Mouse (Mus musculus): ENCODE measurements at regions not wholly inside any gene's neighbourhood (a gene's known extent, or its start where the extent isn't known, plus 50 kb on each side); places are given as distances from the start of the nearest gene placed in this dataset.
A peak's percentile ranks its signal among the peaks of the same experiment; 100 is the strongest.

DNA sequence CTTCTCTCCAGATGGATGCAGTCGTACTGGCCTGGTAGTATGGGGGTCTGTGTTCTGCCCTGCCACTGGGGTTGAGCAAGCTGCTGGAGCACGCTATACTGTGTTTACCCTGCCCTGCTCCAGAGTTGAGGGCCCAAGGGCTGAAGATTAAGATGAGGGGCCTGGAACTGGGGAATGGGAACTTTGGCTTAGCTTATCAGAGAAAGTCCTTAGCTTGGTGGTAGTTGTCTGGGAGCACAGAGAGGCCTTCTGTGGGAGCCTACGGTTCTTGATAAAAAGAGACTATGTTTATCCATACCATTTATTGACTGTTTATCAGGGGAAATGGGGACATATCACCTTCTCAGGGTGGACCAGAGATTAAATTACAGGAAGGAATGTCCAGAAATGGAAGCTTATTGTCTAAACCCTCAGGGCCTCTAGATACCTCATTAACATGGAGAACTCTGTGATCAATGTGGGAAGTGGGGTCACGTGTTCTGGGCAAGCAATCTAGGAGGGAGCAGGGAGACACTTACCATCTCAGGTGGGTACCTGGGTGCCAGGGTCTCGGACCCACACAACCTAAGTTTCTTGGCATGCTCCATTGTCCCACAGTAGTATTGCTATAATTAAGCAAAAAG is 58.7 kb downstream of the Mycn start:
- intact Hi-C loops (cut with DNase I), result no loop called here
- no peak for DNase-seq (ENCODE audit: extremely low spot score in 1 of 2, low spot score in 2 of 2)

DNA sequence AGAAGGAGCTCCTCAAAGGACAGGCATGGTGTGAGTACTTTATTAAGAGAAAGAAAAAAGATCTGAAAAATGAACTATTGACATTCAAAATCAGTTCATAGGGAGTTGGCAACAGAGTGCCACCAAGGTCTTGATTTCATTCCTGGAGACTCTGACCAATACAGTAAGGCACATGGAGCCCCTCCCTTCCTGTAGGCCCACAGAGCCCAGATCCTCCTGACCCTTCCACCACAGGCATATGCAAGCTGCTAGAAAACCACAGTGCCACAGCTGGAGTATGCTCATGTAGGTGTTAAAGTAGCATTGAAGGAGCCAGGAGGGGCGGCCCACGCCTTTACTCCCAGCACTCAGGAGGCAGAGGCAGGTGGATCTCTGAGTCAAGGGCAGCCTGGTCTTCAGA is 63.7 kb downstream of the Mycn start:
- intact Hi-C loops (cut with DNase I), result no loop called here
- no peak for DNase-seq (ENCODE audit: extremely low spot score in 1 of 2, low spot score in 2 of 2)

DNA sequence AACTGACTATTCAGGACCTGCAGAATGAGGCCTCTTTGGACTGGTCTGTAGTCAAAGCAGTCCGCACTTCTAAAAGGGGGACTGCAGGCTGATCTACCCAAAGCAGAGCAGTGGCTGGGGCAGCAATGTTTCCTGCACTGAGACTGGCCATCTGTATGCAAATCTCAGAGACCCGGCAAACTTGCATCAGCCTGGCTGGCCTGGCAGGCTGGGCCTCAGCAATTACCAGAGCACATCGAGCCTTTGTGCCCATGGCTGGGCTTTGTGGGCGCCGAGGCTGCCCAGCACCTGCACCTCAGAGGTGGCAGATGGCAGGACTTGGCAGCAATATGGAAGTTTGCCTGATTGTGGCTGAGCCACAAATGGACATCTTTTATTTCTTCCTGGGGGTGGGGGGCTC is 64.2 kb downstream of the Mycn start:
- peak; percentile 27 to 37 for DNase-seq (ENCODE audit: extremely low spot score in 1 of 2, low spot score in 2 of 2)
- intact Hi-C loops (cut with DNase I), result no loop called here

DNA sequence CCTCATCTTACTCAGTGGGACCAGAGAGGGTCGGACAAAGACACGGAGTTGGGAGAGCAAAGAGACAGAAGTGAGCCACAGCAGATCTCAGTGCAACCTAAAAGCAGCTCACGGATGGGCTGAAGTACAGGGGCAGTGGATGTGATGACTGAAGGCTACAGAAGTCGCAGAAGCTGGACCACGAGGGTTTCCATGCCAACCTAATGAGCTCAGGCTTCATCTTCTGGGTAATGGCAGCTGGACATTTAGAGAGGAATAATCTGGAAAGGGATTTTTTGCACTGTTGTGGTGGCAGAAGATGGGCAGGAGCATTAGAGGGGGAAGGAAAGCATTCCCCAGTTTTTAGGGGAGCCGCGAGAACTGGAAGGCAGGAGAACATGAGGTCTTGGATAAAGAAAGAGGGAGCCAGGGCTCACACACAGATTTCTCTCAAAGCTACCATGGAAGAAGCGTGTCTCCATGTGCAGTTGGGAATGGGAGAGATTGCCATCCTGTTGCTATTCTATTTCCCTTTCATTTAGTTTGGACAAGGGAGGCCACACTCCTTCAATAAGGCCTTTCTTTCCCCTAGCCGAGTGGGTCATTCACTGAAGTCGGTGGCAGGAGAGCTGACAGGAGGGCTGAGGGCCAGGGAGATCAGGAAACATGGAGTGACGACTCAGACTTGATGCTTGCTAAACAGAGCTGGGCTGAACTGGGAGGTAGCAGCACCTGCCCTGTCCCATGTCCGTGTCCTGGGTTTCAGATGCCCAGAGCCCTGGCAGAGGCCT is 65.6 kb downstream of the Mycn start:
- no peak for DNase-seq (ENCODE audit: extremely low spot score in 1 of 2, low spot score in 2 of 2)
- intact Hi-C loops (cut with DNase I), result no loop called here

DNA sequence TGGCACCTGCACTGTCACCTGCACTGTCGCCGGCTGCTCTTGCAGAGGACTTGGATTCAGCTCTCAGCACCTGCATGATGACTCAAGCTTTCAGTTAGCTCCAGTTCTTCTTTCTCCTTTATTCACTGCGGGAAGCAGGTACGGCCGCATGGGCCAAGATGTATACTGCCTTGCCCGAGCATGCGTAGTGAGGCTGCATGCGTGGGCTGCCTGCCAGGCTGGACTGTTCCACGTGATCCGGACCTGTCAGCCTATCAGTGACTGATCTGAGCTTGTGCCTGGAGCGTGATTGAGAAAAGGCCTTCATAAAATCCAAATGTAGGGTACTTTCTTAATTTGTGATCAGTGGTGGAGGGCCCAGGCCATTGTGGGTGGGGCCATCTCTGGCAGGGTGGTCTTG is 68.2 kb downstream of the Mycn start:
- intact Hi-C loops (cut with DNase I), result no loop called here
- DNase-seq (ENCODE audit: extremely low spot score in 1 of 2, low spot score in 2 of 2), result peak in 1 of 2 experiments; percentile 31

DNA sequence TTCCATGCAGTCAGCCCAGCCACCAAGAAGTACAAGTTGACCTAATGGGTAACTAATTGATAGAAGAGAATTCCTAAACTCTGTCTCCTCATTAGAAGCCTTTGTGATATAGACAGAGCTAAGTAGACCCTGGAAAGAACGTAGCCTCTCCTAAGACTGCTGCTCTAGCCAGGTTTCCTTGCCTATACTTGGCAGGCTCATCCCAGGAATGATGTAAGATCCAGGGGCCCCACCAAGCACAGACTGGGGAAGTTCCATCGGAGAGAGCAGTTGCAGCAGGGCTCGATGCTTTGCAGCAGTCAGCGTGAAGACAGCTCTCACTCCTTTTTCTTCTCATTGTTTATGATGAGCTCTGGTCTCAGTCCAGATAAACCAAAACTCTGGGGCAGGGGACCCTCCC is 68.7 kb downstream of the Mycn start:
- intact Hi-C loops (cut with DNase I), result no loop called here
- no peak for DNase-seq (ENCODE audit: extremely low spot score in 1 of 2, low spot score in 2 of 2)

DNA sequence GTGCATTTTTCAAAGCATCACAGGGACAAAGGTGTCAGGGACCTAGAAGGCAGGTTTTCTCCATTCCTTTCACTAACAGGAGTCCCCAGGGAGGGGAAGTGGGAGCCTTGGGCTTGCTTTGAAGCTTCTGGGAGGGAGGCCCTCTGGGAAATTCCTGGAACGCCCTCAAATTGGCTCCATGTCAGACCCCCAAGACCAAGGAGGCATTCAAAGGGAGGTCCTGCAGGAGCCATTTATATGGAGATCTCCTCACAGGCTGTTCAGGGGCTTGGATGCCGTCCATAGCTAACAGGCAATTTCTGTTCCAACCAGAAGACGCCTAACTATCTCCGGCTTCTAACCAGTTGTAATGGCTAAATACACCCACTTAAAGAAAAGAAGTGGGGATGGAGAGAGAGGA is 70.4 kb downstream of the Mycn start:
- DNase-seq (ENCODE audit: extremely low spot score in 1 of 2, low spot score in 2 of 2), result peak; percentile 41 to 60
- intact Hi-C loops (cut with DNase I), result no loop called here

DNA sequence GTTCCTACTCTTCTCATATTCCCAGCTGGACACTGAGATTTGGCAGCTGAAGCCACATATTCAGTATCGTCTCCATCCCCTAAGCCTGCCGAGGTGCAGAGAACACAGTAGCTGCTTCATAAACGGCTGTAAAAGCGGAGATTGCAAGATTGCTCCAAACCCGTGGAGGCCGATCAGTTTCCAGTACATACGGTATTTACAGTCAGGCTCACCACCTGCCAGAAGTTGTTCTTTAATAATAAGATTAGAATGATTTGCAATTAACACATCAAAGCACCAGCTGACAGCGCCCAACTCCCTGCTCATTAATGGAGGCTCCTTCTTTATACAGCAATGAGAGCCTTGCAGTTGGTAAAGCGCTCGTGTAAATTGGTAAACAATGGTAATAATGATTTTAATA is 75.1 kb downstream of the Mycn start:
- intact Hi-C loops (cut with DNase I), result no loop called here
- no peak for DNase-seq (ENCODE audit: extremely low spot score in 1 of 2, low spot score in 2 of 2)

DNA sequence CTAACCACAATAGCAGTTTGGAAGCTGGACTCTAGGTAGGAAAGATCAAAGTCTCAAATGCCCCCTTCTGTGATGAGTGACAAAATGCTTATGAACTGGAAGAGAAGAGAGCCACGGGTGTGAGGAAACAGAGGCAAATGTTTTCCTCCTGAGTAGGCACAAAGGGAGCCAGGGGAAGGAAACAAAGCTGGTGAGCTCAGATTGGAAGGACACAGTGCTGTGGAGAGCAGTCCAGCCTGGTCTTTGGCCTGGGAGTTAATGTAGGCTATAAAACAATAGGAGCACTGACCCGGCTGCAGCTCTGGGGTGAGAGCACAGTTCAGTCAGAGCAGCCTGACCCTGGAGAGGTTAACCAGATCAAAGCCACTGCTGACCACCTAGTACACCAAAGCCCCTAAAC is 91.0 kb downstream of the Mycn start:
- no peak for DNase-seq (ENCODE audit: extremely low spot score in 1 of 2, low spot score in 2 of 2)
- intact Hi-C loops (cut with DNase I), result no loop called here

DNA sequence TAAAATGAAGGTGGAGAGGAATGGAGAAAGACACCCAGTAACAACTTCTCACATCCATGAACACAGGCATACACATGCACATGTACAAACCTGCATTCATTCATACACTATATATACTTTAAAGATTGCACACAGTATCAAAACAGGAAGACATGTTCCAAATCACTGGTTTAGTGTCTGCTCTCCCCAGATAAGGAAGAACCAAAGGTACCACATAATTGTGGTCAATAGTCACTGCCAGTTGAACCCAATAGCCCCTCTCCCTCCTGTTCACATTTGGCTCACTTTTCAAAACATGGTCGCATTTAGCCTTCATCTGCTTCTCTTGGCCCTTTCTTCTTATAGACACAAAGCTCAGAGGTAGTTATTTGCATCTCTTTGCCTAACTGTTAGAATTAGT is 95.0 kb downstream of the Mycn start:
- intact Hi-C loops (cut with DNase I), result no loop called here
- no peak for DNase-seq (ENCODE audit: extremely low spot score in 1 of 2, low spot score in 2 of 2)

DNA sequence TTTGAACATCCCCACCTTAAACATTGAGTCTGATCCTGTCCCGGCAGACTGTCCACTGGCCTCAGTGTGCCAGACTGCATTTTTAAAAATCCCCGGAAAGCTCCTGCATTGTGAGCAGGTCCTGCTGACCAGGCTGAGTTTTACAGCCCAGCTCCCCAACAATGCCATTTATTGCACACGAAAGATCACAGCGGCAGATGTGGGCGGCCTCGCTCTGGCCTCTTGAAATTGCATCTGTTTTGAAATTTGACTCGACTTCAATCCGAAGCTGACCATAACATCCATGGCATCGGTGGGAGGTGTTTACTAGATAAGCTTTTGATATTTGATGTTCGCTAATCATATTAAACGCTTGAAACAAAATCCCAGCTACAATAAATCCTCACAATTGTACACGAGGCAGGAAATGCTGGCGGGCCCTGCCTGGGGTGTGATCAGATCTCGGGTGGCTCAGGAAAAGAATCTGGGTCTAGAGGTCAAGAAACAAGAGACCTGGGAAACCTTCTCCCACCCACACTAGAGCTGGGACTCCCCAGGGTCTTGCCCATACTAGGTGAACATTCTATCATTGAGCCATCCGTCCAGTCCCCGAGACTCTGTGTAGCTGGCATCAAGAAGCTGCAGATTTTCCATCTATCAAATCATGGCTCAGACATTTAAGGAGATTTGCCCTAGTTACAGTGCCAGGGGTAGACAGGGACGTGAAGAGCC is 99.3 kb downstream of the Mycn start:
- intact Hi-C loops (cut with DNase I), result no loop called here
- DNase-seq (ENCODE audit: extremely low spot score in 1 of 2, low spot score in 2 of 2), result no peak

DNA sequence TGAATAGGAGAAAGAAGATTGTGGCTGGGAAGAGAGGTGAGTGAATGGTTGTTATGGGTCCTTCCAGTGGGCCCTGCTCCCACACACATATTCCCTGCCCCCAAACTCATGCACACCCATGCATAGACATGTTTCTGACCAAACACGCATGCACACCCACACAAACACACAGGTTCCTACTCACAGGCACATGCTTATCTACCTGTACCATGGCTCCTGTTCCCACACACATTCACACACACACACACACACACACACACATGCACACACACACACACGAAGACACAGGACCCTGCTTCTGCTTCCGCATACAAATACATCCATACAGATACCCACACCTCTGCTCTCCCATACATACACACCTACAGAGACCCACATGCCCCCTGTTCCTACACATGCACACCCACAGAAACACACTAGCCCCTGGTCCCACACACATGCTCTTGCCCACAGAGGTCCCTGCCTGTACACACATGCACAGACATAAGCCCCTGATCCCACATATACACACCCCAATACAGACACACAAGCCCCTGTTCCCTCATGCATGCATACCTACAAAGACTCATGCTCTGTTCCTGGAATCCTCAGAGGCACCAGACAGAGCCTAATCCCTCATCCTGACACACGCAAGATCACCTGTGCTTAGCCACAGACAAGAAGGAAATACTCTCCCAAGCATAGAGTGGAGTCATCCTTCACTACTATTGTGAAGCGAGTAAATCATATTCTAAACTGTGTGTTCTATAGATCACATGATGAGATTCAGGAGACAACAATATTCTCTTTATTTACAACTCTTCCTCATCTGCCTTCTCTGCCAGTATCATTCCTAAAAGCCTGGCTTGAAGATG is 100.1 kb downstream of the Mycn start:
- no peak for DNase-seq (ENCODE audit: extremely low spot score in 1 of 2, low spot score in 2 of 2)
- intact Hi-C loops (cut with DNase I), result no loop called here

DNA sequence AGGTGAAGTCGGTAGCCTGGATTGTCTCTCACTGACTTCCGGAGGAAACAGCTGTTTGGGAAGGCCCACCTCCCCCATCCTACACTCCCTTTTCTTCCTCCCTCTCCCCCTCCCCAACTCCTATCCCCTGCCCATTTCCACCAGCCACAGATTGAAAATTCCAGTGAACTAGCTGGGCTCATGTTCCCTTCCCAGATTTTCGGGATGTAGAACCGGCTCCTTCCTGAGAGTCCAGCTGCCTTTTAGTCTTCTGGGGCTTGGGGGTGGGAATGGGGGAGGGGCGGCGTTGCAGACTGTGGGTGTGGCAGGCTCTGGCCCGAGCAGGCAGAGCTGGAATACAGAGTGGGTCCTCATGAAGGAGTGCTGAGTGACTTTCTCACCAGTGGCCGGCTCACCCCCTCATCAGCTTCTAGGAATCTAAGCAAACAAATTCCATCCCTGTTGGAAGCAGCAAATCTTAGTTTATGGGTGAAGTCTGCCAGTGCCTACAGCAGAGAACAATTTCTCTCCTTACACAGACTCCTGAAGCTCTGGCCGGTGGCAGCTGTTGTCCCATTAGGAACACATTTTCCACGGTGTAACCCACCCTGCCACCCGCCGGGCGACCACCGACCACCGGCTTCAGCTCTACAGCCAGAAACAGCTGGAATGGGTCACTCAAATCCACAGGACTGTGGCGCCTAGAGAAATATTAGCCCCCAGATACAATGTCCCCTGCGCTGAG is 100.9 kb downstream of the Mycn start:
- intact Hi-C loops (cut with DNase I), result no loop called here
- DNase-seq (ENCODE audit: extremely low spot score in 1 of 2, low spot score in 2 of 2), result no peak

DNA sequence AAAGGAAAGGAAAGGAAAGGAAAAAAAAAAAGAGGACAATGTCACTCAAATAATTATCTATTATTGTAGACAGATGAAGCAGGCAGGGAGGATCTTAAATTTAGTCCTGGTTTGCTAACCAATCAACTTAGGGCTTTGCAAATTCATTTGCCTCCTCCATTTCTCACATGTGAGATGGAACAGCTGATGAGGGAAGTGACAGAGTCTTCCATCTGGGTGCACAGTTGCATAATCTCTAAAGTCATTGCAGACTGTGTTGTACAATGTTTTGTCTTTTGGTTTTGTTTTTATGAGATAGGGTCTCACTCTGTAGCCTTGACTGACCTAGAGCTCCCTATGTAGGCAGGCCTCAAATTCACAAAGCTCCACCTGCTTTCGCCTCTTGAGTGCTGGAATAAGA is 103.9 kb downstream of the Mycn start:
- DNase-seq (ENCODE audit: extremely low spot score in 1 of 2, low spot score in 2 of 2), result peak in 1 of 2 experiments; percentile 5

DNA sequence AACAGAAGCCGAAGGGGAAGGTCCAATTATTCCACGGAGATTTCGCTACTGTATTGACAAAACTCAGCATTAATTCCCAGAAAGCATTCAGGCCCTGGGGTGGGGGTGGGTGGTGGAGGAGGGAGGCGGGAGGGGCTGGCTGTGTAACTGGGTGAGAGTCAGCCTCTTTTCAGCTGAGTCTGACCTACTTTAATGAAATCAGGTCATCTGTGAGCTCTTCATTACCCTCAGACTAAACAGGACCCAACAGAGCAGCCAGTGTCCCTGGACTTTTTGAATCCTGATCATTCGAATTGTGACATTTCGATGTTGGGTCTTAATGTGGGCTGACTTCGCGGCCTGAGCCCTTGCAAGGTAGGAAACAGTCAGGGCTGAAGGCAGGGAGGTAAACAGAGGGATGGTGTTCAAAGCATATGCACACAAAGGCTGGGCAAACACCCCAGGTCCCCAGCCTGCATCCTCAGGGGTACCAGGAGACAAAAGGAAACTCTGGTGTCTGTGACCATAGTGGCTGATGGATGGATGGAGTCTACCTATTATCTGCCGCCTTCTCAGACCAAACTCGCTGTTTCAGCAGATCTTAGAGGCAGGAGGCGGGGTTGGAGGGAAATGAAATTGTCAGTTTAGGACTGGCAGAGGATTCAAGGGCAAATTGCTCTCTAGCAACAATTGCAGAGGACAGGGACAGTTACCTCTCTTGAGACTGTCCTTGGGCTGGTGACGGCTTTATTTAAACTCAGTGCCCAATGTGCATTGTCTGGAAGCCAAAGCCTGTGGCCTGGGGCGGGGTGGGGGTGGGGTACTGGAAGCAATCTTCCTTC is 113.7 kb downstream of the Mycn start:
- no peak for DNase-seq (ENCODE audit: extremely low spot score in 1 of 2, low spot score in 2 of 2)
- intact Hi-C loops (cut with DNase I), result no loop called here

More for the DNA sequence above, 103.9 kb downstream of the Mycn start:
- intact Hi-C loops (cut with DNase I), result no loop called here

DNA sequence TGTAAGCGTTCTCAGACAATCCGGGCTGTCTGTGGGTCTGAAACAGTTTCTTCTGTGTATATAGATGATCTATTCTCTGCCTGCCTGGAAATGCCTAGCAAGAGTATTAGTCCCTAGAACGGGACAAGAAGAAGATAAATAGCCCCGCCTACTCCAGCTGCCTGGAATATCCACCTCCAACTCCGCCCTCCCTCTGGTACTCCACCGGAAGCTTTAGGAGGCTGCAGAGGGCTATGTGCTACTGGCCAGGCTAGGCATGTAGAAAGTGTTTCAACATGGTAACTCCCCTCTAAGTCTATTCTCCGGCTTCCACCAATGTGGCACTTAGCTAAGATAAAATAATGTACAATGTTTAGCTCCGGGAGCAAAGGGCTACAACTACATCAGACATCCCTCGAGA is 114.3 kb downstream of the Mycn start:
- intact Hi-C loops (cut with DNase I), result no loop called here
- no peak for DNase-seq (ENCODE audit: extremely low spot score in 1 of 2, low spot score in 2 of 2)

DNA sequence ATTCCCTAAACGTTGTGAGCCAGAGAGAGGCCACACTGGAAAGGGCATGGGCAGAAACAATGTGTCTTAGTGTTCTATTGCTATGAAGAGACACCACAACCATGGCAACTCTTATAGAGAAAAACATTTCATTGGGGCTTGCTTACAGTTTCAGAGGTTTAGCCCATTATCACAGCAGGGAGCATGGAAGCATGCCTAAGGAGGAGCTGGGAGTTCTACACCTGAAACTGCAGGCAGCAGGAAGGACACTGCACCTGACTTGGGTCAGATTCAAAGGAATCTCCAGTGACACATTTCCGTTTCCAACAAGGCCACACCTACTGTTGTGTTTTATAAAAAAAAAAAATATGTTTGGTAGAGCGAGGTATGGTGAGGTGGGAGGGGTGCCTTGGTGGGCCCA is 115.3 kb downstream of the Mycn start:
- intact Hi-C loops (cut with DNase I), result no loop called here

DNA sequence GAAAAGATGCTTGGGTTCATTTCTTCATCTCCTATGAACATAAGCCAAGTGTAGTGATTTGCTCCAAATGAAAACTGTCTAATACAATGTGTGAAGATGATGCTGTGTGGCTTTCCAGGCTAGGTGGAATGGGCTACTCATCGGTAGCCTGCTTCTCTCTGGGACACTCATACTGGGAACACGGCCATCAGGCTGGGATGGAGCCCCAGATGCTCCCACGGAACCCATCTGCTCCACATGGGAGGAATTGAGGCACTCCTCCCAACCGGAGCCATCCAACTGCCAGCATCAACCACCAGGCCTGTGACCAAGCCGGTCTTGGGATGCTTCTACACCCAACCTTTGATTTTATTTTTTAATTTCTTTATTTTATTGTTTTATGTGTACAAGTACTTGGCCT is 115.9 kb downstream of the Mycn start:
- no peak for DNase-seq (ENCODE audit: extremely low spot score in 1 of 2, low spot score in 2 of 2)
- intact Hi-C loops (cut with DNase I), result no loop called here

More for the DNA sequence above, 115.3 kb downstream of the Mycn start:
- no peak for DNase-seq (ENCODE audit: extremely low spot score in 1 of 2, low spot score in 2 of 2)

Data from left cerebral cortex, postnatal 10 days (tissue).